Mouse (Mus musculus) bone marrow macrophage, adult 2 months (primary cell): Measurements from ENCODE around the gene Ticam1. TPM values are rescaled to one million over a fixed set of nuclear protein-coding genes. Genes with fewer than 3 reads are reported as not detected.

Source experiments
- H3K27ac ChIP-seq: 2 replicates; pipeline ENCODE4 v1.5.1; 2012; ENCODE audit warnings: low read depth, low read length; ENCODE audit not compliant: insufficient read depth
- H3K4me1 ChIP-seq: 2 replicates; pipeline ENCODE4 v1.6.1; 2012; ENCODE audit warnings: low read length; ENCODE audit not compliant: control insufficient read depth, insufficient read depth
- H3K4me3 ChIP-seq: 2 replicates; pipeline ENCODE4 v1.5.1; 2012; ENCODE audit warnings: mild to moderate bottlenecking, low read length, moderate library complexity; ENCODE audit not compliant: insufficient read depth
- CTCF ChIP-seq: IDR thresholded peaks from 2 replicates; pipeline ENCODE4 v1.5.1; 2012; ENCODE audit warnings: low read depth, mild to moderate bottlenecking, low read length, moderate library complexity
- POLR2A ChIP-seq: IDR thresholded peaks from 2 replicates; pipeline ENCODE4 v1.6.1; 2012; ENCODE audit warnings: mild to moderate bottlenecking, low read depth, low read length, borderline replicate concordance
- polyA plus RNA-seq: library from polyadenylated mRNA; stranded (reverse); fragments of >200 nt; gene quantifications from 2 replicates; pipeline ENCODE4 v1.2.4, GENCODE M21; 2012; ENCODE audit not compliant: missing spikeins, insufficient read depth, insufficient read length

Ticam1 gene
- polyA plus RNA-seq, 1 experiment, result 17.6 TPM

DNA sequence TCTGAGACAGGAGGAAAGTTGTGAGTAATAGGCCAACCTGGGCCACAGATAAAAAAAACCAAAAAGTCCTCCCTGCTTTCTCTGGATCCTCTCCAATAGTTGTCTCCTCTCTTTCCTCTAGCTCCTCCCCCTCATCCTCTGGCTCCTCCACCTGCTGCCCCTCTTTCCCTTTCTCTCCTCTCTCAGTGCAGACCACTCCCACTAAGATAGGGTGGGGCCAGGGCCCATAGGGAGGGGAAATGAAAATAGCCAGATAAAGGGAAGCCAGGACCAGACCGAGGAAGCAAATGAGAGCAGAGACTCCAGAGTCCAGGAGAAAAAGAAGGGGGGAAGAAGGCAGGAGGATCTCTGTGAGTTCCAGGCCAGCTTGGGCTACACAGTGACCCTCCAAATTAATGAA is 51.7 kb downstream of the Ticam1 start:
- Histone ChIP-seq H3K27ac (no peak overlapping the region), H3K4me3 (no peak overlapping the region), H3K4me1 (peaks cover 8% of the 10 kb centered on the region)
- TF ChIP-seq POLR2A (no peak), CTCF (no peak)

DNA sequence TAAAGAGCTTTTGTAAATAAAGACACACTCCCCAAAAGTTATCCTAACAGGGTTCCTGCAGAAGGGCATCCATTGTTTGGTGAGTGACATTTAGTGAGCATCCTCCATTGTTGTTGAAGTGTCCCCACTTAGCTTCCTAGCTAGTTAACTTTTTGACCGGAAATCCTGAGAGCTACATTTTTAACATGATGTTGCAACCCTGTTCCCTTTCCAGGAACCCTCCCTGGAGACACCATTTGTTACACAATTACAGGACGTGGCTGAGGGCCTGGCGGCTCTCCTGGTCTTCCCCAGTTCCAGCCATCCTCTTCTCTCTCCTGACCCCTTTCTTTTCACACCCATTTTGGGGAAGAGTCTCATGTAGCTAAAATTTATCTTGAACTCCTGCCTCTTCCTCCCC is 56.8 kb downstream of the Ticam1 start:
- peak overlapping the region; percentile 69; the same call in 1 of the 2 replicates for H3K4me3 ChIP-seq
- no peak for TF ChIP-seq CTCF
- TF ChIP-seq POLR2A, result no peak
- H3K27ac ChIP-seq, result peak overlapping the region; percentile 93
- H3K4me1 ChIP-seq, result peaks cover 20% of the 10 kb centered on the region

Other genes with a start within 250 kb of the Ticam1 start
- gene Sh3gl1, start 240.2 kb downstream of the Ticam1 start, polyA plus RNA-seq, result 98.2 and 99.0 TPM in 2 replicates
- gene Chaf1a, start 236.3 kb downstream of the Ticam1 start, polyA plus RNA-seq, result 11.5 and 14.1 TPM in 2 replicates
- gene Ubxn6, start 201.8 kb downstream of the Ticam1 start, polyA plus RNA-seq, result 55.7 and 67.6 TPM in 2 replicates
- gene Hdgfl2, start 197.2 kb downstream of the Ticam1 start, polyA plus RNA-seq, result 33.0 and 41.1 TPM in 2 replicates
- gene Plin4, start 167.0 kb downstream of the Ticam1 start, polyA plus RNA-seq, result 0.16 TPM in 1 of 2 replicates, not detected in the other
- gene Plin5, start 159.2 kb downstream of the Ticam1 start, polyA plus RNA-seq, result not detected in 2 replicates
- not detected in 2 replicates for gene Lrg1, start 154.8 kb downstream of the Ticam1 start, polyA plus RNA-seq
- 7.8 and 8.1 TPM in 2 replicates for gene Sema6b, start 136.4 kb downstream of the Ticam1 start, polyA plus RNA-seq
- 4.7 and 5.4 TPM in 2 replicates for gene Tnfaip8l1, start 114.3 kb downstream of the Ticam1 start, polyA plus RNA-seq
- gene Mydgf, start 92.9 kb downstream of the Ticam1 start, polyA plus RNA-seq, result 35.2 and 37.4 TPM in 2 replicates
- 22.2 and 25.0 TPM in 2 replicates for gene Dpp9, start 57.9 kb downstream of the Ticam1 start, polyA plus RNA-seq
- 8.8 and 10.3 TPM in 2 replicates for gene Fem1a, start 20.0 kb downstream of the Ticam1 start, polyA plus RNA-seq
- gene Plin3, start 16.1 kb upstream of the Ticam1 start, polyA plus RNA-seq, result 40.4 and 44.1 TPM in 2 replicates
- gene Arrdc5, start 23.5 kb upstream of the Ticam1 start, polyA plus RNA-seq, result not detected in 2 replicates
- 23.9 and 29.3 TPM in 2 replicates for gene Uhrf1, start 26.5 kb upstream of the Ticam1 start, polyA plus RNA-seq
- gene Kdm4b, start 49.3 kb upstream of the Ticam1 start, polyA plus RNA-seq, result 13.2 and 17.3 TPM in 2 replicates
- gene Ptprs, start 199.7 kb upstream of the Ticam1 start, polyA plus RNA-seq, result 75.2 and 77.2 TPM in 2 replicates
- not detected in 2 replicates for gene Znrf4, start 235.6 kb upstream of the Ticam1 start, polyA plus RNA-seq